Mouse (Mus musculus) liver, embryonic 13.5 days (tissue): ENCODE data around the gene Ropn1l. TPM values are rescaled to one million over a fixed set of nuclear protein-coding genes. Genes with fewer than 3 reads are reported as not detected.

Experiments used
- ATAC-seq: fragments of 200-750 bp; cut with Nextera tagmentation; 2 replicates; pipeline ENCODE4 v1.8.0; 2017; ENCODE audit warnings: low read depth, mild to moderate bottlenecking, moderate number of reproducible peaks, moderate library complexity
- DNase-seq: peaks from one replicate; pipeline ENCODE4 v3.0.0; 2022
- H3K27ac ChIP-seq: fragments of 300-500 bp; sonication (generic); 2 replicates; pipeline ENCODE4 v1.5.1; 2015; ENCODE audit warnings: moderate library complexity, mild to moderate bottlenecking, inconsistent platforms
- H3K27me3 ChIP-seq: fragments of 300-500 bp; sonication (generic); 2 replicates; pipeline ENCODE4 v1.6.1; 2015; ENCODE audit warnings: mild to moderate bottlenecking, inconsistent platforms
- H3K36me3 ChIP-seq: fragments of 300-500 bp; sonication (generic); 2 replicates; pipeline ENCODE4 v1.6.1; 2015; ENCODE audit warnings: mild to moderate bottlenecking, inconsistent platforms
- H3K4me1 ChIP-seq: fragments of 300-500 bp; sonication (generic); replicated peaks from 2 replicates; pipeline ENCODE4 v1.6.1; 2015; ENCODE audit warnings: inconsistent platforms
- H3K4me2 ChIP-seq: fragments of 300-500 bp; sonication (generic); 2 replicates; pipeline ENCODE4 v1.6.1; 2015; ENCODE audit warnings: inconsistent platforms, mild to moderate bottlenecking, moderate library complexity
- H3K4me3 ChIP-seq: fragments of 300-500 bp; sonication (generic); replicated peaks from 2 replicates; pipeline ENCODE4 v1.5.1; 2015; ENCODE audit warnings: mild to moderate bottlenecking, inconsistent platforms
- H3K9ac ChIP-seq: fragments of 300-500 bp; sonication (generic); 2 replicates; pipeline ENCODE4 v1.6.1; 2015; ENCODE audit warnings: mild to moderate bottlenecking, inconsistent platforms
- H3K9me3 ChIP-seq: fragments of 300-500 bp; sonication (generic); replicated peaks from 2 replicates; pipeline ENCODE4 v1.6.1; 2016; ENCODE audit warnings: inconsistent platforms
- WGBS: fragments of 180-500 bp; shearing (Covaris S2); methylation state at CpG from one replicate; pipeline ENCODE4 v1.1.7; 2015; ENCODE audit not compliant: insufficient replicate concordance; 5-methylcytosine and 5-hydroxymethylcytosine counted together
- polyA plus RNA-seq: library from polyadenylated mRNA; unstranded; fragments of >200 nt; fragmentation: Nextera tagmentation; extraction: Ambion mirVana; gene quantifications from 2 replicates; pipeline ENCODE4 v1.2.1, GENCODE M21; 2015

Ropn1l gene
- polyA plus RNA-seq, 1 experiment from 2014 or later = 2.3 TPM

- Histone ChIP-seq H3K36me3 (peaks cover 84% of the 10 kb centered on the region), H3K9me3 (no peaks in the 10 kb centered on the region), H3K4me2 (no peak overlapping the region), H3K27ac (no peak overlapping the region), H3K27me3 (no peaks in the 10 kb centered on the region), H3K9ac (no peak overlapping the region), H3K4me1 (no peaks in the 10 kb centered on the region), H3K4me3 (no peak overlapping the region)
- no peak for DNase-seq
- ATAC-seq = no peak
- 80% methylated on average over 1 of the region's 1 CpGs for WGBS
Observed at GRCm38 (mm10) chr15:31466749-31467148, 13.2 kb upstream of the Ropn1l start.

DNA sequence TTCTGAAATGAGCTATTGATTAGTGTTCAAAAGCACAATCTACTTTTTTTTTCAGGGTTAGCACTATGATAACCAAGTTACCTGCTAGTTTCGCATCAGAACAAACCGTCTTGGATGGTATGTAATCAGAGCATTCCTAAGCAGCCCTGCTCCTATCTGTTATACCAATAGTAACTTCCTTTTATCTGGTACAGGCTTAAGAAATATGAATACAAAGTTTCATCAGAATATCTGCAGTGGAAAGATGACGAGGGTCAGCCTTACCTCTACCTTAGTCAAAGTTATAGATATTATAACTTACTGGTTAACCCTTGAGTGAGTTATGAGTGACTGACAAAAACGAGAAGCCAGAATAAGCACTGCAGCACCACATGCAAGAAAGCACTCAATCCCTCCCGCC is 12.8 kb upstream of the Ropn1l start:
- no peak overlapping the region for H3K4me2 ChIP-seq
- no peak for DNase-seq
- H3K4me3 ChIP-seq = no peak overlapping the region
- no peak overlapping the region for H3K27ac ChIP-seq
- no peaks in the 10 kb centered on the region for H3K27me3 ChIP-seq
- H3K9ac ChIP-seq = no peak overlapping the region
- H3K36me3 ChIP-seq = peaks cover 87% of the 10 kb centered on the region
- H3K4me1 ChIP-seq = no peaks in the 10 kb centered on the region
- H3K9me3 ChIP-seq = no peaks in the 10 kb centered on the region
- 82% methylated on average over 5 of the region's 5 CpGs for WGBS
- ATAC-seq = no peak

GRCm38 (mm10) chr15:31465806-31466205 is 12.3 kb upstream of the Ropn1l start:
- no peak for ATAC-seq
- no peaks in the 10 kb centered on the region for H3K9me3 ChIP-seq
- H3K27ac ChIP-seq = no peak overlapping the region
- H3K9ac ChIP-seq = no peak overlapping the region
- no peaks in the 10 kb centered on the region for H3K4me1 ChIP-seq
- no peak overlapping the region for H3K4me3 ChIP-seq
- DNase-seq = no peak
- H3K27me3 ChIP-seq = no peaks in the 10 kb centered on the region
- H3K36me3 ChIP-seq = peaks cover 88% of the 10 kb centered on the region
- H3K4me2 ChIP-seq = no peak overlapping the region
- WGBS = 94% methylated on average over 2 of the region's 2 CpGs

- no peak for ATAC-seq
- 63% methylated on average over 2 of the region's 2 CpGs for WGBS
Observed at GRCm38 (mm10) chr15:31460571-31460970, 7.0 kb upstream of the Ropn1l start.

GRCm38 (mm10) chr15:31458081-31458480 is 4.5 kb upstream of the Ropn1l start:
- H3K36me3 ChIP-seq = peaks cover 56% of the 10 kb centered on the region
- H3K27me3 ChIP-seq = no peaks in the 10 kb centered on the region
- no peak overlapping the region for H3K4me2 ChIP-seq
- 87% methylated on average over 7 of the region's 7 CpGs for WGBS
- H3K4me1 ChIP-seq = peaks cover 21% of the 10 kb centered on the region
- no peak overlapping the region for H3K4me3 ChIP-seq
- H3K9me3 ChIP-seq = no peaks in the 10 kb centered on the region
- no peak for ATAC-seq
- no peak for DNase-seq
- no peak overlapping the region for H3K27ac ChIP-seq
- no peak overlapping the region for H3K9ac ChIP-seq

More at GRCm38 (mm10) chr15:31460571-31460970, 7.0 kb upstream of the Ropn1l start:
- Histone ChIP-seq H3K9me3 (no peaks in the 10 kb centered on the region), H3K36me3 (peaks cover 78% of the 10 kb centered on the region), H3K9ac (no peak overlapping the region), H3K27ac (no peak overlapping the region), H3K27me3 (no peaks in the 10 kb centered on the region), H3K4me2 (no peak overlapping the region), H3K4me3 (no peak overlapping the region), H3K4me1 (0 out of 2 replicates have a peak, but pooled peaks cover under 1% of the 10 kb centered on the region)
- DNase-seq = no peak

- ATAC-seq (no peak), DNase-seq (no peak)
- H3K4me3 ChIP-seq = no peak overlapping the region
- WGBS = 85% methylated on average over 5 of the region's 5 CpGs
- H3K36me3 ChIP-seq = peaks cover 39% of the 10 kb centered on the region
- H3K27me3 ChIP-seq = no peaks in the 10 kb centered on the region
- no peaks in the 10 kb centered on the region for H3K9me3 ChIP-seq
- no peak overlapping the region for H3K9ac ChIP-seq
- no peak overlapping the region for H3K4me2 ChIP-seq
- no peak overlapping the region for H3K27ac ChIP-seq
- peaks cover 33% of the 10 kb centered on the region for H3K4me1 ChIP-seq
Observed at GRCm38 (mm10) chr15:31456381-31456780, 2.8 kb upstream of the Ropn1l start.

GRCm38 (mm10) chr15:31454861-31455295 is 1.3 kb upstream of the Ropn1l start:
- Histone ChIP-seq H3K9me3 (no peaks in the 10 kb centered on the region), H3K9ac (no peak overlapping the region), H3K36me3 (peaks cover 24% of the 10 kb centered on the region), H3K27me3 (no peaks in the 10 kb centered on the region), H3K4me2 (no peak overlapping the region), H3K4me3 (no peak overlapping the region), H3K27ac (peak overlapping the region; percentile 41; the same call in 1 of the 2 replicates), H3K4me1 (peaks cover 43% of the 10 kb centered on the region)
- WGBS = 52% methylated on average over 7 of the region's 7 CpGs
- ATAC-seq = no peak
- DNase-seq = no peak

DNA sequence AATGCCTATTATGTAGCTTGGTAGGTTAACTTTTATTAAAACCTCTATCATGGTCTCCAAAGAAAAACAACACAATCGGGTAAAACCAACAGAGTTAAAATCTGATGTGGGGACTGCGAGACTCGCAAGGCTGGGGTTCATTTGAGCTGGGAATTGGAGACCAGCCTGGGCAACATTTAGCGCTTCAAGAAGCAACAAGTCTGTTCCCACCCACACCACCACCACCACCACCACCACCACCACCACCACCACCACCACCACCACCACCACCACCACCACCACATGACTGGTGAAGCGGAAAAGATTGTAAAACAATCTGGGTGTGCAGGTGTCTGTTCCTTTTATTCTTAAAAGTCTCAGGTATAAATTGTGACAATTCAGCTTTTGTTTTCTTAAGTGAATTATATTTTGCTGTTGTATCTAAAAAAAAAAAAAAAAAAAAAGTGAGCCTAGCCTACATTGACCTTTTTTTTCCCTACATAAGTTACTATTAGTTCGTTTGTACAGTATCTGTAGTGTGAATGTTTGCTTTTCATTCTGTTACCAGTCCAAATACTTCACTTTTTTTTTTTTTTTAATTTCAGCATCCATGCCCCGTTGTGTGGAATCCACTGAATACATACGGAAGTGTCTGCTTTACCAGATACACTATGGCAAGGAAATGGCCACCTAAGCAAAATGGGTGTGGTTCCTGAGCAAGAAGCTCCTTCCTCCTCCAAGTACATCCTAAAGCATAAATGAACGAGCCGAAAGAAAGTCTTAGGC is 741 bp upstream of the Ropn1l start:
- Histone ChIP-seq H3K36me3 (peaks cover 18% of the 10 kb centered on the region), H3K9me3 (no peaks in the 10 kb centered on the region), H3K9ac (peak overlapping the region; percentile 75), H3K27ac (peak overlapping the region; percentile 34), H3K4me3 (peak overlapping the region; percentile 73), H3K4me2 (peak overlapping the region; percentile 96), H3K27me3 (no peaks in the 10 kb centered on the region), H3K4me1 (peaks cover 49% of the 10 kb centered on the region)
- ATAC-seq (no peak), DNase-seq (no peak)
- WGBS = 47% methylated on average over 10 of the region's 10 CpGs

DNA sequence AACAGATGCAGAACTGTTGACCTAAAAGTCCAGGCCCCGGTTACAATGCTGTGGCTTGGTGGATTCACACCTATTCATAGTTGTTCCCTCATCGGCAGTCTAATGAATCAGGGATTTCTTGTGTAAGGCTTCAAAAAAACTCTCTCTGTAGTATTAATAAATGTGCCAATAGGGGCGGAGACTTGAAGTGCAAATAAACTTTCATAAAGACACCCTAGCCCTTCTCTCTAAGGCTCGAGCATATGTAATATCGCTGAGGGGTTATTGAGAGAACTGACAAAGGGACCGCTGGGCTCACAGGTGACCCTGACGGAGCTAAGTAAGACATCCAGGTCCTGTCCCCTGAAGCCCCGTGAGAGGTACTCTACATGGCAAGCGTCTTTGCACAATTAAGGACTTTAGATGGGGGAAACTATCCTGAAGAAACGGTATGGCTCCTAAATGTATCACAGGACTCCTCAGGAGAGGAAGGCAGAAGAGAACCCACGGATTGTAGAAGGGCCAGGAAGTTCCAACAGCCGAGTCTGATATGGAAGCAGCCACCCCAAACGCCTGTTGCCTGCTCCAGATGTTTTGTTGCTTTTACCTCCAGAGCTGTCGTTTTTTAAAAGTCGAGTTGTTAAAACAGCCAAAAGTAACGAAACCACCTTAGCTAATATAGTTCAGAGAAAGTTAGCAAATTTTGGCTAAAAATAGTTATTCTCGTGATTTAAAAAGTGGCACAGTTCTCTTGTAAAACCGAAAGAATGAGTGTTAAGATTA is 1.0 kb downstream of the Ropn1l start:
- H3K9me3 ChIP-seq = no peaks in the 10 kb centered on the region
- peak overlapping the region; percentile 96 for H3K4me2 ChIP-seq
- peak overlapping the region; percentile 73 for H3K4me3 ChIP-seq
- ATAC-seq = no peak
- H3K27ac ChIP-seq = no peak overlapping the region
- no peak for DNase-seq
- 38% methylated on average over 18 of the region's 18 CpGs for WGBS
- H3K9ac ChIP-seq = peak overlapping the region; percentile 75
- H3K27me3 ChIP-seq = no peaks in the 10 kb centered on the region
- H3K36me3 ChIP-seq = peaks cover 3% of the 10 kb centered on the region
- peaks cover 51% of the 10 kb centered on the region for H3K4me1 ChIP-seq

DNA sequence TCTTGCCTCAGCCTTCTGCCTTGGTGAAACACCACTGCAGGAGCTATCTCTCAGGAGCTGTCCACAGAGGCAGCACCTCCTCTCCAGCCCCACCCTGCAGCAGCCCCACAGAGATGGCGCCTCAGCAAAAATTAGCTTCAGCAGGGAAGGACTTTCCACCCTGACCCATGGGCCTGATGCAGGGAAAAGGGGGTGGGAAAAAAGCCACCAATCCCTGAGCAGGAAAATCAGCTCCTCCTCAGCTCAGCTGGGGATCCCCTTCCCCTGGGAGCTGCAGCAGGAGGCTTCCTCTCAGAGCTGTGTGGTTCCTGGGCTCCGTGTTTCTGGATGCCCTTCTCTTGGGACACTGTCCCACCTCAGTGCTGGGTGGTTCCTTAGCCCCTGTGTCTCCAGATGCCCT is 3.8 kb downstream of the Ropn1l start:
- Histone ChIP-seq H3K9ac (peak overlapping the region; percentile 22; the same call in 1 of the 2 replicates), H3K27ac (no peak overlapping the region), H3K4me3 (no peak overlapping the region), H3K27me3 (no peaks in the 10 kb centered on the region), H3K4me1 (peaks cover 43% of the 10 kb centered on the region), H3K36me3 (no peaks in the 10 kb centered on the region), H3K4me2 (peak overlapping the region; percentile 21; the same call in 1 of the 2 replicates), H3K9me3 (no peaks in the 10 kb centered on the region)
- DNase-seq = peak; percentile 14
- ATAC-seq = 0 out of 2 replicates have a peak, but pooled peaks have one; percentile 23
- WGBS = 11% methylated on average over 2 of the region's 2 CpGs

GRCm38 (mm10) chr15:31447121-31447520 is 6.4 kb downstream of the Ropn1l start:
- Histone ChIP-seq H3K4me2 (no peak overlapping the region), H3K9me3 (no peaks in the 10 kb centered on the region), H3K27ac (no peak overlapping the region), H3K4me1 (peaks cover 20% of the 10 kb centered on the region), H3K9ac (no peak overlapping the region), H3K4me3 (no peak overlapping the region), H3K27me3 (no peaks in the 10 kb centered on the region), H3K36me3 (no peaks in the 10 kb centered on the region)
- DNase-seq (no peak), ATAC-seq (no peak)
- WGBS = 46% methylated on average over 7 of the region's 7 CpGs
